Mouse (Mus musculus) Muller cell, postnatal 12 days (primary cell): ENCODE results near the gene Olfr568.

Experiments
- DNase-seq: peaks from one replicate; pipeline ENCODE4 v3.0.0-alpha.2; 2015; ENCODE audit errors: inconsistent ontology term

The Olfr568 gene

GRCm38 (mm10) chr7:102876822-102877221 lies at the start of gene Olfr568:
Olfr568 (plus strand) TSS chr7:102877122.
- no peak for DNase-seq

DNA sequence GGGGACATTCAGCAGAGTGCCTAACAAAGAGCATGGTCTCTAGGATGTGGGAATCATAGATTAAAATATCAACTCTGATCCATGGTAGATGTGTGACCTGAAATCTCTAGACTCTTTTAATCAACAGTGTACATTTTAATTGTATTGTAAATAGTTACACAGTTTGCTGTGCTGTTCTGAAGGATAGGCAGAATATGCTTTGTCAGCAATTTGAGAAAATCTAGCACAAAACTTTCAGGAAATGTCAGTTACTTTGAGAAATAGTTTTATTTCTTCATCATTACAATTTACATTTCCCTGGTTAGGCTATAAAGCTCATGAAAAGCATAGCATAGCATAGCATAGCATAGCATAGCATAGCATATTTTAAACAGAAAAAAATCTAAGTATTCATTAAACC lies 21.1 kb upstream of the Olfr568 start:
- DNase-seq = no peak

DNA sequence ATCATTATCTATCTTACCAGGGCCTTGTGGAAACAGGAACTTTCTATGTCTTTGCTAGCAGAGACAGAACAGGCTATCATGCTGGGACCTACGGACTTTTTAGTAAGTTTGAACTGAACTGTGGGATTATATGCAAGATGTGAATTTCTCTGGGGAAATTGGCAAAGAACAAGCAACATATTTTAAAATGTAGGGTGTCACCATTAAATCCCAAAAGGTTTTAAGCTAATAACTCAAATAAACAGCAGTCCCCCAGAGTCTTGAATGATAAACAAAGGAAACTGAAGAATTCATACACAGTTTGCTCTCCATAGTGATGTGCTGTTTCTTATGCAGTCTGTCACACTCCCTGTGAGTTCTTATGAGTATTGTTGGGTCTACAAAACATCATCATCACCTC lies 18.3 kb upstream of the Olfr568 start, which contains the start of gene Olfr566:
TSS of gene Olfr566 (minus strand) at position 101 of the 400 bp plus-strand sequence.
- DNase-seq = no peak

GRCm38 (mm10) chr7:102890782-102891181 lies 13.9 kb downstream of the Olfr568 start, which contains the start of gene Olfr569:
Olfr569 (minus strand) TSS chr7:102890882.
- no peak for DNase-seq

DNA sequence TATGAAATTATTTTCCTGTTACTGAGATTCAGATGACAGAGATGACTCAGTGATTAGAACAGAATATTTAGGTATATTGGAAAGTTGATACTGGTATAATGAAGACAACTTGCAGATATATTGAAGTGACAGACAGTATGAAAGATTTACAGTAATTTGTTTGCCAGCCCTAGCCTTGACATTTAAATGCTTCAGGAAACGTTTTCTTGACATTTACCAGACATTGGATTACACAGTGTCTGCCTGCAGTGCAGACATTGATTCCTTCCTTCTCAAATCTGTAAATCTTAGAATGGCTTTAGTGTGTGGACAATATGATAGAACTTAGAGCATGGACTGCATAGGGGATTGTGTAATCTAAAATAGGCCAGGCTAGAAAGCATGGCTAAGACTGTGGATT lies 38.3 kb downstream of the Olfr568 start:
- DNase-seq = no peak

DNA sequence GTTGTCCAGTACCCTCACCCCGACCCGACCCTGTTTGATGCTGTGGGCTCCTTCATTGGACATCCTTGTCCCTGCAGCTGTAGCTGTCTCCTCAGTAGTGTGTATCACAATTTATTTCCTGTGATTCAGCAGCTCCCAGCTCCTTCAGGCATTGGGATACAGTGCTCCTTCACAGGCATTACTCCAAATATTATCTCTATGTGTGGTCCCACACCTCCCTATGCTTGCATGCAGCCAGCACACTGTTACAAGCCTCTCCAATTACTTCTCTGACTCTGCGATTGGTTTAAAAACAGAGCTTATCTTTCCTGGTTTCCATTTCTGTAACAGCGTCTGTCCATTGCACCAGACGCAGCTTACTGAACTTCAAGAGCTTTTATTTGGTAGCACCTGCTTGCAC lies 39.5 kb downstream of the Olfr568 start:
- DNase-seq = no peak

DNA sequence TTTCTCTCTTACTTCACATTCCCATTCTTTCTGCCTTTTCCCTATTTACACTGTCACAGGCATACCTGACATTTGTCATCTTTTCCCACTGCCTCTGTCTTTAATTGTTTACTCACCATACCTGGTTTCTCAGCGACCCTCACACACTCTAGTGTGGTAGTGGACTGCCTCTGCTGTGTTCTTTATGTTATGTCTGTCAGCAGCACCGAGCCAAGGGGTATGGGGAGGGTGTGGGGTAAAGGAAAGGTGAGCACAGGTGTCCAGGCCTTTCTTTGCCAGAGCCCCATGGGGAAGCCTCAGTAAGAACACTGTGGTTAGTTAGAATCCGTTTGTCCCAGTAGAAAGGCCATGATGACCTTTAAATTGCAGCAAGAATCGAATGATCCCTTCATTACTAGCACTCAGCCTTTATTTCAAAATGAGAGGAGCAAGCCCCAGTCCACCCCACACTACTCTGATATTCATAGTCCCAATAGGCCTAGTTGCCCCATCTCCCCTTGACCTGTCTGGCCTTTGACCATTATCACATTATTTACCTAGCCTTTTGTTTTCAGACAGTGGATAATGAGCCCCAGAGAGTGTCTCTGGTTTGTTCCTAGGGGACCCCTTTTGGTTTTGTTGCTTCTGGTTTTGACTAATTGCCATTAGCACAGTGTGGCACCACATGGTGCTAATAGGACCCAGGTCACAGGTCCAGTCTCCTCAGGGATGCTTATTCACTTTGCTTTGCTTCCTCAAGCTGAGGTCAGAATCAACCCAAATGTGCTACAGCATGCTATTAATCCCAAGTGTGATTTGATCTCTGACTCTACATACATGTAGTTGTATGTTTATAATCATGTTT lies 40.3 kb downstream of the Olfr568 start, which contains the start of gene Olfr571:
TSS of gene Olfr571 (minus strand) at position 505 of the 844 bp plus-strand sequence.
- DNase-seq = no peak

DNA sequence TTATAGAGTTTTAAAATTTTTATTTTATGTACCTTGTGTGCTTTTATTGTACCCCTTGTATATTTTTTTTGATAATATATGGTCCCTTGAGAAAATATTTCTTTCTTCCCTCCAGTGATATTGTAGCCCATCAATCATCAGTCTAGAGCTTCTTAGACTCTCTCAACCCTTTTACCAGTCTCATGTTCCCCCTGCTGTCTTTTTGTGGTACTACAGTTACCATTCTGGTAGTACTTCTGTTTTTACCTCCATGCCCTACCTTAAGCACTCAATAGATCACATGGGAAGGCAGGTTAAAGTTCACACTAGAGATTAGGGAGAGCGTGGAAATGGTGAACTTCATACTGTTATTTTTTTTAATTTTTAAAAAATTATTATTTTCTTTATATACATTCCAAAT lies 42.7 kb downstream of the Olfr568 start:
- peak; percentile 4 for DNase-seq

DNA sequence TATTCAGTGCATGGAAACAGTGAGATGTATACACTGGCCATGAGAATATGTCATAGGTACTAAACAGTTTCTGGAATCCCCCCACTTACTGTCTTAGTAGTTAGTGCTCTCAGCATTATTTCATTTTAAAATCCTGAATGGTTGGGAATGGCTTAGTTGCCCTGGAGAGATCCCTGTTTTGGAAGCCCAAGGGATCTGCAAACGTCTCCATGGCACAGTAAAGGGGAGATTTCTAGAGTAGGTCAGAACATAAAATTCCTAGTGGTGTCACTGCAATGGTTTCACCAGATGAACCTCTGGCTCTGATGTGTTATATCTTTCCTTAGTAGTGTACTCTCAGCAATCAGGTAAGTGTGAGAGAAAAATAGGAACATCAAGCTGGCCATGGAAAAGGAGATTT lies 47.2 kb downstream of the Olfr568 start, which contains the start of gene Olfr572:
TSS of gene Olfr572 (plus strand) at position 301 of the 400 bp plus-strand sequence.
- DNase-seq = no peak

DNA sequence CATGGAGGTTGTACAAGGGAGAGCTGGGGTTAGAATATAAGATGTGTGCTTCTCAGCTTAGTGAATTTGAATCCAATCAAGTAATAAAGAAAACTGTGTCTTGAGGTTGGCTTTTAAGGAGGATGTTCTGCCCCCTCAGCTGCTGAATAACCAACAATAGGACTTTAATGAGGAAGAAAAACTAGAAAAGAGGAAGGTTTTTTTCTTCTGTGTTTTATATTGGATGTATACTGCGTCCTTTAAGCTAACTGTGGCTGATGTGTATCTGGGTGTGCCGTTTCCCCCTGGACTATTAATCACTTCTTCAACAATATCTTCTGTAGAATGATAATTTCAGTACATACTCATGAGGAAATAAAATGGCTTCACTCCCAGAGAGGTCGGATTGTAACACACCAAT lies 50.2 kb downstream of the Olfr568 start:
- no peak for DNase-seq
